Mouse (Mus musculus) C2C12 (cell line): ENCODE measurements around the gene Dennd4b.

Experiments used
- CEBPB ChIP-seq: IDR thresholded peaks from one replicate; pipeline ENCODE4 v1.6.1; 2011; ENCODE audit warnings: low read depth, mild to moderate bottlenecking, control low read depth, moderate library complexity
- CTCF ChIP-seq: IDR thresholded peaks from one replicate; pipeline ENCODE4 v1.5.1; 2011; ENCODE audit not compliant: control insufficient read depth, insufficient read depth, insufficient read length
- MYOD1 ChIP-seq: IDR thresholded peaks from one replicate; pipeline ENCODE4 v1.6.1; 2011; ENCODE audit warnings: low read depth; ENCODE audit not compliant: control insufficient read depth, insufficient read length

DNA sequence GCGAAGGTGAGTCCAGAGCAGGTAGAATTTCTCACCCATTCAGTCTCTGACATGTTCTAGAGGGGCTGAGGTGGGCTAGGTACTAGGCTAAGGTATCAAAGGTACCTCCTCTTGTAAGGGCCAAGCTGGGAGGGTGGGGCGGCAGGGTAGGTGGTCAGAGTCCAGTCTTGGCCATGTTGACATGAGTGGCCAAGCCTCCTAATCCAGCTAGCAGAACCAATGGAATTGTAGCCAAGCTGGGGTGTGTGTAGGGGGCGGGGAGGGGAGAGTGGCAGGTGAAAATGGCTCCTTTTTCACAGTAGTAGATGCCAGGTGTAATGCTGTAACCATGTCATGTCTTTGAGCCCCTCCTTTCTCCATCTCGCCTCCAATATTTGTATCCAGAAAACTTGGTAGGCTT is 6.5 kb upstream of the Dennd4b start:
- TF ChIP-seq CTCF (no peak), MYOD1 (no peak), CEBPB (no peak)
